Mouse (Mus musculus): Measurements from ENCODE around the gene 5730596B20Rik.

DNA sequence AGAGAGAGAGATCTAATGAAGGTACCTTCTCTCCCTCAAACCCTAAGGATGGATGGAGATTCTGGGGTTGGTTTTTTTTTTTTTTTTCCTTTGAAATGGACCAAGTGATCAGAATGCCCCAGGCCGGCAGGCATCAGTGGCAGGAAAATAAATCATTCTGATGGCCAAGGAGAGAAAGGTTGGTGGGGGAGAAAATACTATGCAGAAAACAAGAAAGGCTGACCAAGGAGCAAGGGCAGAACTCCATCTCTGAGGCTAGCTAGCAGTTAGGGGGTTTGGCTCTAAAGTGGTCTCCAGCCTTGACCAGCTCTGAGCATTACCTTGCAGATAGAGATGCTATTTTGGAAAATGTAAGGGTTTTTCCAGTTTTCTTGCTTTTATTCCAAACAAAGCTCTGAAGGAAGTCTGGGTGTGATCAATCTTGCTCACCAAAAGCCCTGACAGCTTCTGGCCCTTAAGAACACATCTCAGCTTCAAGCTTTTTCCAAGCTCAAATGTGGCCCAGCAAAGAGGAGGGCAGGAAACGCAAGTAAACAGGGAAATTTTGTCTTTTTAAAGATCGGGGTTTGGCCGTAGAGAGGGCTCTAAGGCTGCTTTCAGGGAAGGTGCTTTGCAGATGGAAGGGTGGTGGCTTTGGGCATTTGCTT is 10.7 kb upstream of the 5730596B20Rik start:
- TF ChIP-seq CTCF (IDR thresholded peaks at IDR 0.05; ENCODE audit: control insufficient read depth, insufficient read depth, low read length) = no peak
- no peak for TF ChIP-seq POLR2A (IDR thresholded peaks at IDR 0.05; ENCODE audit: borderline replicate concordance, control insufficient read depth, low read depth, low read length)

Data from bone marrow, adult 2 months (tissue).